Mouse (Mus musculus) monocyte, adult 5-6 weeks (primary cell): ENCODE data around the gene Sardh. TPM values are rescaled to one million over a fixed set of nuclear protein-coding genes. Genes with fewer than 3 reads are reported as not detected.

ENCODE experiments used
- ATAC-seq: fragments of 153-309, 156-312 bp; replicated peaks from 2 replicates; pipeline ENCODE4 v1.8.0; 2017; ENCODE audit warnings: mild to moderate bottlenecking; ENCODE audit not compliant: low TSS enrichment, insufficient number of reproducible peaks, severe bottlenecking, poor library complexity, low FRiP score
- total RNA-seq: library from RNA; stranded (forward); fragments of 200-1000, 200-491, 200-594 nt; gene quantifications from 3 replicates; pipeline ENCODE4 v1.2.3, GENCODE M21; 2017

The Sardh gene
- total RNA-seq, 1 experiment from 2014 or later, result not detected

GRCm38 (mm10) chr2:27229481-27230105, 18.5 kb downstream of the Sardh start:
- no peak for ATAC-seq

GRCm38 (mm10) chr2:27228809-27229480, 19.2 kb downstream of the Sardh start:
- no peak for ATAC-seq

- ATAC-seq, result no peak
Observed at GRCm38 (mm10) chr2:27226572-27226971, 21.6 kb downstream of the Sardh start.

- no peak for ATAC-seq
Observed at GRCm38 (mm10) chr2:27223012-27223421, 25.1 kb downstream of the Sardh start.

- no peak for ATAC-seq
Observed at GRCm38 (mm10) chr2:27218569-27218968, 29.6 kb downstream of the Sardh start.

- ATAC-seq, result no peak
Observed at GRCm38 (mm10) chr2:27218121-27218544, 30.0 kb downstream of the Sardh start.

GRCm38 (mm10) chr2:27215537-27215936, 32.6 kb downstream of the Sardh start:
- ATAC-seq, result no peak

GRCm38 (mm10) chr2:27211966-27212893, 35.9 kb downstream of the Sardh start:
- no peak for ATAC-seq

- ATAC-seq, result no peak
Observed at GRCm38 (mm10) chr2:27210676-27211210, 37.4 kb downstream of the Sardh start.

- ATAC-seq, result no peak
Observed at GRCm38 (mm10) chr2:27210255-27210654, 37.9 kb downstream of the Sardh start.

GRCm38 (mm10) chr2:27209816-27210215, 38.3 kb downstream of the Sardh start:
- no peak for ATAC-seq

- no peak for ATAC-seq
Observed at GRCm38 (mm10) chr2:27209370-27209769, 38.8 kb downstream of the Sardh start.

- ATAC-seq, result no peak
Observed at GRCm38 (mm10) chr2:27207126-27207525, 41.0 kb downstream of the Sardh start.

GRCm38 (mm10) chr2:27206128-27206797, 41.9 kb downstream of the Sardh start:
- no peak for ATAC-seq

- no peak for ATAC-seq
Observed at GRCm38 (mm10) chr2:27205666-27206065, 42.5 kb downstream of the Sardh start.

GRCm38 (mm10) chr2:27200586-27200985, 47.6 kb downstream of the Sardh start:
- ATAC-seq, result no peak

- no peak for ATAC-seq
Observed at GRCm38 (mm10) chr2:27198551-27199246, 49.4 kb downstream of the Sardh start.

- ATAC-seq, result no peak
Observed at GRCm38 (mm10) chr2:27189994-27190393, 58.1 kb downstream of the Sardh start.
